Mouse (Mus musculus) left cerebral cortex, adult 9 months (tissue): ENCODE measurements around the gene Tmem199.

ENCODE experiments used
- DNase-seq, 2 experiments: peaks; one replicate each; pipeline ENCODE4 v3.0.0; 2022; ENCODE audit warnings: low spot score in 2 of 2

Tmem199 gene

GRCm38 (mm10) chr11:78475289-78475688, 36.7 kb downstream of the Tmem199 start:
- DNase-seq, result no peak

DNA sequence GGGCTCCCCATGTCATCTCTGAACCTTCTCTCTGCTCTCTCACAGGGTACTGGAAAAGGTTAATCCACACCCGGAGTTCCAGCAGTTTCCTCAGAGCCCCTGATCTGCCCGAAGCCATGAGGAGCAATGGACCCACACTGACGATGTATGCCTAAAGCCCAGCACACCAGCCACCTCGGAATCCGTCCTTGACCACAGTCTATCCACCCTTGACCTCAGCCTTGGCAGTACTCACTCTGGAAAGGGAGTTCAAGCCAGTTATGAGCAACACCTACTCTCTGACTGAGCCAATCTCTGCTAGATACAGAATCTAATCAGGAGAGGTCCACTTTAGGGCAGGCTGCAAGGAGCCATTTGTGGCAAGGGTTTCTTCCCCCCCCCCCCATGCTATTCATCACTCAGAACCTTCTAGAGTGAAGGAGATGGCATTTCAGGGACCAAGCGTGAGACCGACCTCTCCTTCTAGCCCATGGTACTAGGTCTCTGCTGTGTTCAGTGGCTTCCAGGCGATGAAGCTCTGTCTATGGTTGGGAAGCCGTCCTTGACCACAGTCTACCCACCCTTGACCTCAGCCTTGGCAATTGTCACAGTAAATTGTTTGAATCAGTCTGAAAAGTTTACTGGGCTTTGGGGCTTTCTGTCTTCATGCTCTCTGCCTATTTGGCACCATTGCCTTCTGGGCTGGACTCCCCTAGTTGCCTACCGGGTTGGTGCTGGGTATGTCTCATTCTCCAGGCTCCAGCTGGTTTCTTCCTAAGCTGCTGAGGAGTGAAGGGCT, 40.5 kb downstream of the Tmem199 start:
- DNase-seq, result no peak

DNA sequence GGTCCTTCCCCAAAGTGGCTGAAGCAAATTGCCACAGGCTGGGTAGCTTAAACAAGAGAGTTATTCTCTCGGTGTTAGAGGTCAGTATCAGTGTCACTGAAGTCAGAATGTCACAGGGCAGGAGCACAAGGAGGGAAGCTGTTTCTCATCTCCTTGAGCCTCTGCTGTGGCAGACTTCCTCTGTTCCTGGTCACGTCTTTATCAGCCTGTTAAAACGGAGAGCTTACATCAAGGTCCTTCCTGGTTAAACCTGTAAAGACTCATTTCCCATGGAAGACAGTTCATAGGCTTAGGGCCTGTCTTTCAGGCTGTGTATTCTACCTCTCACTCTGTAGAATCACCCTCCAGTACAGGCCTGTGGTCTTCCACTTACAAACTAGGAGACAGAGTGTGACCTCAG, 44.0 kb downstream of the Tmem199 start:
- no peak for DNase-seq

GRCm38 (mm10) chr11:78467515-78467914, 44.5 kb downstream of the Tmem199 start:
- no peak for DNase-seq

- DNase-seq, result no peak
Measured at GRCm38 (mm10) chr11:78466242-78466912, 45.6 kb downstream of the Tmem199 start.

GRCm38 (mm10) chr11:78465568-78466180, 46.3 kb downstream of the Tmem199 start, which contains the start of gene Slc46a1:
Gene Slc46a1 (plus strand): TSS chr11:78465697.
- DNase-seq, result peak; percentile 65 to 74

GRCm38 (mm10) chr11:78465116-78465515, 46.9 kb downstream of the Tmem199 start:
- no peak for DNase-seq

DNA sequence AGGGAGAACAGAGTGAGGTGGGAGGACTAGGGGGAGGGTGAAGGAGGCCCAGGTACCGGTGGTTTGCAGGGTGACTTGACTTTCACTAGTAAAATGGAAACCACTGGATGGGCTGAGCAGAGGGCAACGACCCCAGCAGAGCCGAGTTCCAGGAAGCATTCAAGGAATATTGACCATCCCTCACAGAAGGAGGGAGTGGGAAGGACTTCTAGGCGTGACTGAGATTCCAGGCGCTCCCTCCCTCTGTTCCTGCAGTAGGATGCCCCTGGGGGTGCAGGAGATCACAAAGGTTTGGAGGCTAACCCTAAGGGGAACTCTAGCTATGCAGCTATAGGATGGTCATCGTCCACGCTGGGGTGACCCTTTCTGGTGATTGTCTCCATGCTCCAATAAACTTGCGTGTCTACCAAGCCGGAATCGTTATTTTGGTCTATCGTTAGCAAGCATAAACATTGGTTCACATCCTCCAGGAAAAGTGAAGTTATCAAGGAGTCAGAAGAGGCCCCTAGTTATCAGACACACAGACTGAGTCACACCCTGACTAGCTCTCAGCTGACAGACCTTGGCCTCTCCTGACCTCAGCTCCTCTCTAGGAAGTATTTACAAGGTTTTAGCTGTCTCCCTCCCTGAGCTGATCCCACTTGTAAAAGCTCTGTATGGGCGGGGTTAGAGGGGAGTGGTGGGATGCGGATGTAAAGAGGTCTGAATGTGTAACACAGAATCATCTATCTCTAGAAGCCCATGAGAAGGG, 48.5 kb downstream of the Tmem199 start:
- DNase-seq, result no peak

- no peak for DNase-seq
Measured at GRCm38 (mm10) chr11:78462669-78463068, 49.3 kb downstream of the Tmem199 start.

- no peak for DNase-seq
Measured at GRCm38 (mm10) chr11:78461894-78462293, 50.1 kb downstream of the Tmem199 start.

GRCm38 (mm10) chr11:78458740-78459139, 53.2 kb downstream of the Tmem199 start:
- DNase-seq, result no peak
